In genomic region chr6:137514872-137515271, GRCm38 (mm10) we compare ENCODE assay signal across 17 mouse cellular contexts.
"Had no signal": no experiment of that assay in that cellular context is flagged by ENCODE, and none has a peak within 500 bp of the region (broad histone marks: within the 10 kb centered on the region; RNA-seq: fewer than 3 reads in every experiment).

No protein-coding gene starts in this region.

- H3K4me2 ChIP-seq: kidney, embryonic 15.5 days; limb, embryonic 12.5 days; limb, embryonic 15.5 days; liver, embryonic 11.5 days; lung, embryonic 15.5 days; midbrain, embryonic 12.5 days; midbrain, embryonic 15.5 days had no signal

- H3K4me3 ChIP-seq: kidney, embryonic 15.5 days; limb, embryonic 12.5 days; limb, embryonic 15.5 days; lung, embryonic 15.5 days; midbrain, embryonic 12.5 days; midbrain, embryonic 15.5 days had no signal

- H3K9me3 ChIP-seq: kidney, embryonic 15.5 days; limb, embryonic 12.5 days; limb, embryonic 15.5 days; lung, embryonic 15.5 days; midbrain, embryonic 12.5 days; midbrain, embryonic 15.5 days had no signal

- ATAC-seq: liver, postnatal 0 days; midbrain, embryonic 15.5 days had no signal

- H3K36me3 ChIP-seq: kidney, embryonic 15.5 days; limb, embryonic 12.5 days; lung, embryonic 15.5 days; midbrain, embryonic 12.5 days; midbrain, embryonic 15.5 days had no signal

- H3K4me1 ChIP-seq: limb, embryonic 12.5 days; limb, embryonic 15.5 days; lung, embryonic 15.5 days had no signal

- H3K9ac ChIP-seq: kidney, embryonic 15.5 days; limb, embryonic 12.5 days; limb, embryonic 15.5 days; liver, embryonic 14.5 days; liver, postnatal 0 days; lung, embryonic 15.5 days; midbrain, embryonic 12.5 days; midbrain, embryonic 15.5 days had no signal

- DNase-seq: kidney, adult 2 months; kidney, postnatal 14 days; kidney, postnatal 4 days; left cerebral cortex, postnatal 4 days; liver, postnatal 0 days; lung, postnatal 14 days; lung, postnatal 4 days; thymus, adult 18-20 months; thymus, postnatal 36 days had no signal

- H3K27ac ChIP-seq: kidney, embryonic 15.5 days; limb, embryonic 12.5 days; limb, embryonic 15.5 days; liver, embryonic 14.5 days; lung, embryonic 15.5 days; midbrain, embryonic 12.5 days; midbrain, embryonic 15.5 days had no signal

- H3K27me3 ChIP-seq: kidney, embryonic 15.5 days; limb, embryonic 12.5 days; limb, embryonic 15.5 days; lung, embryonic 15.5 days; midbrain, embryonic 12.5 days; midbrain, embryonic 15.5 days had no signal
